In genomic region chr3:111049638-111050037, GRCm38 (mm10) we compare ENCODE assay signal across 26 mouse cellular contexts.
DNase-seq lines count a peak whose midpoint lies in the region; ATAC-seq and TF ChIP-seq lines count a peak whose summit lies in the region.
"Had no signal": no experiment of that assay in that cellular context is flagged by ENCODE, and none has a peak within 500 bp of the region (broad histone marks: within the 10 kb centered on the region; RNA-seq: fewer than 3 reads in every experiment).

No protein-coding gene starts in this region.

- no peak for TF ChIP-seq CTCF in lung, embryonic 14.5 days (IDR thresholded peaks at IDR 0.05; ENCODE audit: low read depth)
- no peak for TF ChIP-seq CTCF in stomach, postnatal 0 days (IDR thresholded peaks at IDR 0.05; ENCODE audit: low read depth)

- ATAC-seq in kidney, embryonic 16.5 days (ENCODE audit: low FRiP score, low TSS enrichment): 0 out of 2 replicates have a peak, but pooled peaks have one; percentile 35
- peak; percentile 85 for ATAC-seq in lung, embryonic 14.5 days (ENCODE audit: insufficient read depth)
- peak; percentile 56; the same call in 1 of the 2 replicates for ATAC-seq in stomach, embryonic 14.5 days (ENCODE audit: insufficient number of reproducible peaks, insufficient read depth, low FRiP score, low read depth)
- ATAC-seq in stomach, postnatal 0 days (ENCODE audit: low FRiP score, low TSS enrichment): no peak
- ATAC-seq in stomach, embryonic 16.5 days (ENCODE audit: insufficient read depth, low FRiP score): peak; percentile 37; the same call in 1 of the 2 replicates
- ATAC-seq: activated CD4-positive, CD25-positive, alpha-beta regulatory T cell, adult 4 months; CD4-positive, CD25-positive, alpha-beta regulatory T cell, adult 4 months; forebrain, embryonic 13.5 days; forebrain, embryonic 15.5 days; Patski had no signal

- DNase-seq in kidney, adult 18-20 months: no peak
- peak; percentile 46 for DNase-seq in lung, embryonic 14.5 days
- no peak for DNase-seq in lung, postnatal 36 days
- DNase-seq in stomach, postnatal 0 days (ENCODE audit: low spot score): no peak
- no peak for DNase-seq in left cerebral cortex, postnatal 14 days (ENCODE audit: low spot score in 2 of 2)
- DNase-seq: adrenal gland, adult 8-10 months; adrenal gland, postnatal 14 days; adrenal gland, postnatal 36 days; B cell, adult 2 months; cerebellum, adult 11-12 months; cerebellum, adult 2 months; cerebellum, adult 9-10 months; cerebellum, postnatal 10 days; cerebellum, postnatal 25 days had no signal

- H3K36me3 ChIP-seq in kidney, embryonic 16.5 days (ENCODE audit: insufficient read depth, low read length): no peaks in the 10 kb centered on the region
- H3K36me3 ChIP-seq in lung, embryonic 14.5 days (ENCODE audit: insufficient read depth): no peaks in the 10 kb centered on the region
- no peaks in the 10 kb centered on the region for H3K36me3 ChIP-seq in stomach, embryonic 14.5 days (ENCODE audit: control insufficient read depth, insufficient read depth, low read length)
- H3K36me3 ChIP-seq in stomach, postnatal 0 days (ENCODE audit: control insufficient read depth, insufficient read depth, low read length): no peaks in the 10 kb centered on the region
- H3K36me3 ChIP-seq in stomach, embryonic 16.5 days (ENCODE audit: control insufficient read depth, insufficient read depth, low read length): no peaks in the 10 kb centered on the region
- H3K36me3 ChIP-seq: embryonic facial prominence, embryonic 10.5 days; embryonic facial prominence, embryonic 12.5 days; forebrain, embryonic 15.5 days; G1E had no signal

- no peak for TF ChIP-seq EP300 in stomach, postnatal 0 days (optimal IDR thresholded peaks at IDR 0.05)

- 31% methylated on average over 2 of the region's 2 CpGs for WGBS in kidney, embryonic 16.5 days
- WGBS in lung, embryonic 14.5 days: 26% methylated on average over 2 of the region's 2 CpGs
- WGBS in stomach, embryonic 14.5 days: 32% methylated on average over 2 of the region's 2 CpGs
- 32% methylated on average over 2 of the region's 2 CpGs for WGBS in stomach, postnatal 0 days
- WGBS in stomach, embryonic 16.5 days: 37% methylated on average over 2 of the region's 2 CpGs

- no peak overlapping the region for H3K27ac ChIP-seq in kidney, embryonic 16.5 days (ENCODE audit: low read length)
- no peak overlapping the region for H3K27ac ChIP-seq in lung, embryonic 14.5 days (ENCODE audit: low read depth)
- H3K27ac ChIP-seq in stomach, embryonic 14.5 days (ENCODE audit: low read length): no peak overlapping the region
- no peak overlapping the region for H3K27ac ChIP-seq in stomach, postnatal 0 days (replicated peaks)
- H3K27ac ChIP-seq in stomach, embryonic 16.5 days (ENCODE audit: low read length): no peak overlapping the region
- H3K27ac ChIP-seq: embryonic facial prominence, embryonic 10.5 days; embryonic facial prominence, embryonic 12.5 days; forebrain, embryonic 13.5 days; forebrain, embryonic 15.5 days had no signal

- intact Hi-C loops in left cerebral cortex, postnatal 14 days (cut with DNase I): no loop called here

- H3K4me3 ChIP-seq in kidney, embryonic 16.5 days (ENCODE audit: low read length): no peak overlapping the region
- H3K4me3 ChIP-seq in lung, embryonic 14.5 days (ENCODE audit: low read depth, low read length): no peak overlapping the region
- no peak overlapping the region for H3K4me3 ChIP-seq in stomach, embryonic 14.5 days (ENCODE audit: low read depth, low read length)
- H3K4me3 ChIP-seq in stomach, postnatal 0 days (ENCODE audit: low read depth, low read length): no peak overlapping the region
- H3K4me3 ChIP-seq in stomach, embryonic 16.5 days (replicated peaks; ENCODE audit: low read length): no peak overlapping the region
- H3K4me3 ChIP-seq: embryonic facial prominence, embryonic 10.5 days; embryonic facial prominence, embryonic 12.5 days; forebrain, embryonic 13.5 days; forebrain, embryonic 15.5 days had no signal

- no peak overlapping the region for H3K9ac ChIP-seq in kidney, embryonic 16.5 days (replicated peaks; ENCODE audit: low read length)
- no peak overlapping the region for H3K9ac ChIP-seq in lung, embryonic 14.5 days
- no peak overlapping the region for H3K9ac ChIP-seq in stomach, embryonic 14.5 days (replicated peaks; ENCODE audit: low read depth, low read length)
- H3K9ac ChIP-seq in stomach, postnatal 0 days (ENCODE audit: low read length): no peak overlapping the region
- no peak overlapping the region for H3K9ac ChIP-seq in stomach, embryonic 16.5 days (ENCODE audit: low read length)
- H3K9ac ChIP-seq: embryonic facial prominence, embryonic 12.5 days; forebrain, embryonic 13.5 days; forebrain, embryonic 15.5 days had no signal

- H3K27me3 ChIP-seq in kidney, embryonic 16.5 days (ENCODE audit: insufficient read depth, low read length): no peaks in the 10 kb centered on the region
- H3K27me3 ChIP-seq in lung, embryonic 14.5 days (ENCODE audit: insufficient read depth, low read length): no peaks in the 10 kb centered on the region
- no peaks in the 10 kb centered on the region for H3K27me3 ChIP-seq in stomach, embryonic 14.5 days (ENCODE audit: control insufficient read depth, insufficient read depth, low read length)
- no peaks in the 10 kb centered on the region for H3K27me3 ChIP-seq in stomach, postnatal 0 days (ENCODE audit: control insufficient read depth, insufficient read depth, low read length)
- no peaks in the 10 kb centered on the region for H3K27me3 ChIP-seq in stomach, embryonic 16.5 days (ENCODE audit: control insufficient read depth, insufficient read depth, low read length)
- H3K27me3 ChIP-seq: CH12.LX; embryonic facial prominence, embryonic 12.5 days; forebrain, embryonic 13.5 days; forebrain, embryonic 15.5 days; Patski had no signal

- no peaks in the 10 kb centered on the region for H3K4me1 ChIP-seq in kidney, embryonic 16.5 days (ENCODE audit: insufficient read depth, low read length)
- no peaks in the 10 kb centered on the region for H3K4me1 ChIP-seq in lung, embryonic 14.5 days (ENCODE audit: insufficient read depth)
- H3K4me1 ChIP-seq in stomach, embryonic 14.5 days (ENCODE audit: control insufficient read depth, insufficient read depth, low read length): no peaks in the 10 kb centered on the region
- H3K4me1 ChIP-seq in stomach, postnatal 0 days (replicated peaks; ENCODE audit: control insufficient read depth, insufficient read depth): no peaks in the 10 kb centered on the region
- no peaks in the 10 kb centered on the region for H3K4me1 ChIP-seq in stomach, embryonic 16.5 days (ENCODE audit: control insufficient read depth, insufficient read depth, low read length)
- H3K4me1 ChIP-seq: embryonic facial prominence, embryonic 10.5 days; embryonic facial prominence, embryonic 12.5 days; forebrain, embryonic 13.5 days; forebrain, embryonic 15.5 days had no signal

- no peaks in the 10 kb centered on the region for H3K9me3 ChIP-seq in kidney, embryonic 16.5 days (ENCODE audit: low read length)
- H3K9me3 ChIP-seq in lung, embryonic 14.5 days (ENCODE audit: low read depth, low read length): no peaks in the 10 kb centered on the region
- H3K9me3 ChIP-seq in stomach, embryonic 14.5 days (ENCODE audit: control insufficient read depth, low read depth, low read length): no peaks in the 10 kb centered on the region
- H3K9me3 ChIP-seq in stomach, postnatal 0 days (ENCODE audit: control insufficient read depth, low read length): no peaks in the 10 kb centered on the region
- no peaks in the 10 kb centered on the region for H3K9me3 ChIP-seq in stomach, embryonic 16.5 days (replicated peaks; ENCODE audit: control insufficient read depth, low read length)
- H3K9me3 ChIP-seq: embryonic facial prominence, embryonic 10.5 days; embryonic facial prominence, embryonic 12.5 days; forebrain, embryonic 13.5 days; forebrain, embryonic 15.5 days had no signal

- no peak overlapping the region for H3K4me2 ChIP-seq in kidney, embryonic 16.5 days (replicated peaks; ENCODE audit: low read depth, low read length)
- H3K4me2 ChIP-seq in lung, embryonic 14.5 days: no peak overlapping the region
- H3K4me2 ChIP-seq in stomach, embryonic 14.5 days (replicated peaks; ENCODE audit: low read depth, low read length): no peak overlapping the region
- no peak overlapping the region for H3K4me2 ChIP-seq in stomach, postnatal 0 days (replicated peaks; ENCODE audit: low read depth)
- H3K4me2 ChIP-seq in stomach, embryonic 16.5 days (ENCODE audit: low read depth, low read length): no peak overlapping the region
- H3K4me2 ChIP-seq: embryonic facial prominence, embryonic 12.5 days; forebrain, embryonic 13.5 days; forebrain, embryonic 15.5 days had no signal
